Mouse (Mus musculus) kidney, postnatal 14 days (tissue): ENCODE data around the gene Prep.
"Not testable (repeated sequence)": the region's sequence is repeated elsewhere in the genome, so short reads cannot be mapped to it uniquely, and the experiment has no call there.

Experiments used
- DNase-seq: peaks from one replicate; pipeline ENCODE4 v3.0.0; 2022; ENCODE audit warnings: mixed read lengths

The Prep gene

GRCm38 (mm10) chr10:45121637-45122036 is 54.6 kb downstream of the Prep start:
- no peak for DNase-seq

DNA sequence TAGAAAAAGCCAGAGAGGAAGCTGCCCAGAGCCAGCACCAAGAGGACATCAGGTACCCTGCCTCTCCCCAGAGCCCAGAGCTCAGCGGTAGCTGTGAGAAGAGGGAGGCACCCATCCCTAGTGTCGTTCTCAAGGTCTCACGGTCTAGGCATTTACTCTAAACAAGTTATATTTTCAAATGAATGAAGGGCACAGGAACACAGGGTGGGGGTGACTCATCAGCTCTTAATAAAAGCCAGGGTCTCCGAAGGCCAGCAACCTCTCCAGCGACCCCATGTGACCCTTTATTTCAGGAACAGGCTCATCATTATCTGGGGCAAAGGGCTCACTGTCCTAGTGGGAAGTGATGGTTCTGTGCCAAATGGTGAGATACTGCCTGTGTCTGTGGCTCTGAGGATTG is 55.5 kb downstream of the Prep start:
- no peak for DNase-seq

DNA sequence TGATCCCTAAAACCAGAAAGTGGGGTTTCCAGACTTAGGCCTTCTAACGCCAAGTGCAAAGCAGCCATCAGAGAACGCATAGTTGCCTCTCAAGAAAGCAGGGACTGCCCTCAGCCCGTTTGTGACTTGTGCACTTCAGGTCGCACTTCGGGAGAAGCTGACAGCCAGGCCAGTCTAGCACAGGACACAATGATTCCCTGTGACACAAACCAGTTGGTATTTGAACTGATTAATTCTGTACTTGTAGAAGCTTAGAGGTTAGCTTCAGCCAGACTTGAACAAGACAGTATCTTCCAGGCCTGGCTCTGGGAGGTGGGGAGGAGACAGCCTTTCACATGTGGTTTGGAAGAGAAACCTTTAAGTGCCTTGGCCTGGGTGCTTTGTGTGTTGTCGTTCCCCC is 56.0 kb downstream of the Prep start:
- DNase-seq = no peak

- DNase-seq = peak; percentile 50
Observed at GRCm38 (mm10) chr10:45129105-45129504, 62.1 kb downstream of the Prep start.

GRCm38 (mm10) chr10:45130004-45130403 is 63.0 kb downstream of the Prep start:
- DNase-seq = no peak

DNA sequence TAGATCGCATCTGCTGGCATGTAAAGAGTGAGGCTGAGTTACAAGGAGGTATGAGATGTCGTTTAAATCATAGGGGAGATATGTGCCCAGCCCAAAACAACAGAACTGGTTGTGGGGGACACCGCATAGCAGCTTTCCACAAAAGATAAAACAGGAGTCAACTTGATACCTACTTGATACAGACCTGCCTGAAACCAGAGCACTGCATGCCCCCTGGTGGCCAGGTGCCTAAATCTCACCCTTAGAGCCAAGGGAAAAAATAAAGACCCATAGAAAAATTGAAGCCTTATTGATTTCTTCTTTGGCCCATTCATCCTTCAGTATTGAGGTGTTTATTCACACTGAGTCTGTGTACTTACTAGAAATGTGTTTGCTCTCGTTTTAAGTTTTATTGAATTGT is 65.4 kb downstream of the Prep start:
- peak; percentile 52 for DNase-seq

GRCm38 (mm10) chr10:45136806-45137205 is 69.8 kb downstream of the Prep start:
- no peak for DNase-seq

- DNase-seq = no peak
Observed at GRCm38 (mm10) chr10:45139910-45140309, 72.9 kb downstream of the Prep start.

GRCm38 (mm10) chr10:45140474-45141212 is 73.6 kb downstream of the Prep start:
- DNase-seq = no peak

DNA sequence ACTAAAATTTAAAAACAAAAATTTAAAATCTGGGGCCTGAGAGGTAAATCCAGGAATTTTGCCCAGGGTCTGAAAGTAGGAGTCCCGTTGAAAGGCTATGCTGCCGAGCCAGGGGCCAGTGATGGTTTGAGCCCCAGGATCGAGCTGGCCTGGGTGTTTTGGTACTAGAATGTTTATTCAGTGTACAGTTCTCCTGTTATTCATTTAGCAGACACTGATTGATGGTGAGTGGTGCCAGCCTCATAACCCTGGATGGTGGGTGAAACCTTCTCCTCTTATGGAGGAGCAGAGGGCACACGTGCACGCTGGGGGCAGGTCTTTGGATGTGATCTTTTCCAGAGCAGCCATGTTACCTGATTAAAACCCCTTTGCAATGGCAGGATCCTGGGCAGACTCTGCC is 75.4 kb downstream of the Prep start:
- DNase-seq = no peak

- DNase-seq = no peak
Observed at GRCm38 (mm10) chr10:45144038-45144817, 77.2 kb downstream of the Prep start.

DNA sequence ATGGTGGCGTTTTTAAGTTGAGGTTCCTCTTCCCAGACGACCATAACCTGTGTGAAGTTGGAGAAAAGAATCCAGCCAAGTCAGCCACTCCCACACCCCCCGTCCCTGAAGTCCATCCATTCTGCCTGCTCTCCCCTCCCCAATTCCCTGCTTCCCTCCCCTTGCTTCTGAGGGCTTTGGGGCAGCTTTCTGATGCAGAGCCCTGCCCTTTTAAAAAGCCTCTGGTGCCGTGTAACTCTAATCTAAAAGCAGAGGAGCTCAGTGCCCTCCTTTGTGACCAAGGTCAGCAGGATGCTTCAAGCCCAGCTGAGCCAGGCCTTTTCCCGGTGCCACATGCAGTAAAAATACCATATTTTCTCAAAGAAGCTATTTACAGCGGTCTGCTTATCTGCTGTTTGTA is 79.8 kb downstream of the Prep start:
- no peak for DNase-seq

GRCm38 (mm10) chr10:45151137-45151536 is 84.1 kb downstream of the Prep start:
- DNase-seq = no peak

- no peak for DNase-seq
Observed at GRCm38 (mm10) chr10:45151771-45152692, 85.0 kb downstream of the Prep start.

- DNase-seq = no peak
Observed at GRCm38 (mm10) chr10:45154557-45155060, 87.6 kb downstream of the Prep start.

- no peak for DNase-seq
Observed at GRCm38 (mm10) chr10:45165851-45166250, 98.8 kb downstream of the Prep start.

- DNase-seq = no peak
Observed at GRCm38 (mm10) chr10:45173927-45174326, 106.9 kb downstream of the Prep start.

- DNase-seq = no peak
Observed at GRCm38 (mm10) chr10:45174345-45174744, 107.3 kb downstream of the Prep start.

DNA sequence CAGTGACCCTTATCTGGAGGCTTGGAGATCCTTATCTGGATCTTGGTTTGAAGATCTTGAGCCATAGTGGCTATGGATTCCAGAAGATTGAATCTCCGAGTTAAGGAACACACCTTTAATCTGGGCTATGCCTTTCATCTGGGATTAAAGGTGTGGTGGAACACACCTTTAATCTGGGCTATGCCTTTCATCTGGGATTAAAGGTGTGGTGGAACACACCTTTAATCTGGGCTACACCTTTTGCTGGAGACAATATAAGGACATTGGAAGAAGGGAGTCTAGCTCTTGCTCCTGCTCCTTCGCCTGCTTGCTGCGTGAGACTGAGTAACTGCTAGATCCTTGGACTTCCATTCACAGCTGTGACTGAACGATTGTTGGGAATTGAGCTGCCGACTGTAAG is 110.8 kb downstream of the Prep start, which contains the start of gene Popdc3:
Popdc3 (plus strand) TSS at position 301 of the 400 bp plus-strand sequence.
- DNase-seq = not testable (repeated sequence)

- no peak for DNase-seq
Observed at GRCm38 (mm10) chr10:45180677-45181326, 113.8 kb downstream of the Prep start.

DNA sequence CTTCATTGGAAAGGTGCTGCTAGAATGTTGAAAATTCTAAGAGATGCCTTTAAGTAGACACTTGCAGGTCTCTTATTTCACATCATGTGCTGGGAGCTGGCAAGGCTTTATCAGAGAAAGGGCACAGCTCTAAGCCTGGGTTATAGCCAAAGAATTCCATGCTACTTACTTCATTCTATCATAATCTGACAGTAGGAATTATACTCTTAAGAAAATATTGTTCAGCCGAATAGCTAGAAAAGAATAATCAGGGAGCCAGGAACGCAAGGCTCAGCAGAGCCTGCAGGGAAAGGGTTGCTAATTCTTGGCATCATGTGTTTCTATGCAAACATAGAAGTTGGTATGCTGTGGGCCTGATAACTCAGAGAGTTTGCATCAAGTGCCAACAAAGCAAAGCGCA is 114.3 kb downstream of the Prep start:
- DNase-seq = no peak

DNA sequence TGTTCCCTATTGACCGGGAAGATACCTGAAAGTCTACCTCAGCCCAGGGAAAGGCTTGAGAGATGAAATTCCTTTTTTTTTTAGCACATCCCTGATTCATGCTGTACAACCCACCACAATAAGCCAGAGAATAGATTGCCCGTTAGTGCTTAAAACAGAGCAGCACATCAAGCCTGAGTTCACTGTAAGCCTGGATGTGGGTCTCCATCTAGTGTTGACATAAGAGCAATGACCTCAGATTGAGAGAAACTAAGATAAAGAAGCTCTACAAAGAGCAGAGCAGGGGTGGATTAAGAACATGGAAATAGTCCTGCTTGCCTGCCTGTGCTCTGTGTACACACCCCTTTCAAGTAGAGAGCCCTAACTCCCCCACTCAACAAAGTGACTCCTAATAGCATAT is 118.5 kb downstream of the Prep start:
- no peak for DNase-seq
